Mouse (Mus musculus): ENCODE data around the gene Arhgap22. TPM values are rescaled to one million over a fixed set of nuclear protein-coding genes. Genes with fewer than 3 reads are reported as not detected.

The Arhgap22 gene
- polyA plus RNA-seq, 1 experiment from 2014 or later: 4.5 TPM

DNA sequence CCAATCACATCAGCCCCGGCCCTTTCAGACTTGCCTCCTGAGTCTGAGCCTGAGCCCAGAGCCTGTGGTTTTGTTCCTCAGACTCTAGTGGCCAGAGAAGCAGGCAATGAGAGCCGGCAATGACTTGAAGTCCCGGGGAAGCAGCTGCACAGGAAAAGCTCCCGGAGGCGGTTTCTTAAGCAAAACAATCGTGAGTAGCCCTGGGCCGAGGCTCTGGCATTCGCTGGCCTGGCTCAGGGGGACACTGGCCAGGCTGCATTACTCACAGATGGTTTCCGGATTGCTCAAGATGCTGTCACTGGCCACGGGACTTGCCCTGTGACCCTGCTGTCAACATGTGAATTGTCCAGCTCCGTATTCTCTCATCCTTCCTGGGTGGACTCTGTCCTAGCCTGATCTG is 33.8 kb downstream of the Arhgap22 start:
- Histone ChIP-seq H3K9me3 (replicated peaks; ENCODE audit: control insufficient read depth, low read length) (no peaks in the 10 kb centered on the region), H3K27ac (ENCODE audit: low read depth, low read length) (no peak overlapping the region), H3K36me3 (ENCODE audit: control insufficient read depth, insufficient read depth, low read length) (no peaks in the 10 kb centered on the region), H3K4me1 (ENCODE audit: control insufficient read depth, insufficient read depth, low read length) (peaks cover 8% of the 10 kb centered on the region), H3K4me2 (no peak overlapping the region), H3K27me3 (ENCODE audit: control insufficient read depth, insufficient read depth, low read length) (peaks cover 22% of the 10 kb centered on the region), H3K4me3 (ENCODE audit: low read depth, low read length) (no peak overlapping the region), H3K9ac (ENCODE audit: low read depth, low read length) (0 out of 2 replicates have a peak overlapping the region, but pooled peaks have one; percentile 5)
- WGBS (ENCODE audit: insufficient replicate concordance): 21% methylated on average over 11 of the region's 11 CpGs
- no peak for ATAC-seq (replicated peaks; ENCODE audit: insufficient number of reproducible peaks, low FRiP score, low TSS enrichment)

DNA sequence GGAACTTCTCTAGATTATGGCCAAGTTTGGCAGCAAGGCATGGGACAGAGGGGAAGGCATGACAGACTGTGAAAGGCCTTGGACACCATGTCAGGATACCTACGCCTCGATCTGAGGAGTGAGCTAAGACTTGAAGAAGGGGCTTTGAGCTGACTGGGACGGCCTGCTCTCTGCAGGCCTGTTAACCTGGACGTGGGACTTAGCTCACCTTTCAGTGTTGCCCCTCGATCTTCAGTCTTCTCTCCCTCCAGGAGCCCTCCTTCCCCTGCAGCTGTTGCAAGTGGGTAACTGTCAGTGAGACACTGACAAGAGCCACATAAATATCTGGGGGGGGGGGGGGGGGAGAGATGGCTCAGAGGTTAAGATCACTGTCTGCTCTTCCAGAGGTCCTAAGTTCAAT is 34.9 kb downstream of the Arhgap22 start:
- Histone ChIP-seq H3K27ac (ENCODE audit: low read depth, low read length) (no peak overlapping the region), H3K36me3 (ENCODE audit: control insufficient read depth, insufficient read depth, low read length) (no peaks in the 10 kb centered on the region), H3K27me3 (ENCODE audit: control insufficient read depth, insufficient read depth, low read length) (peaks cover 22% of the 10 kb centered on the region), H3K4me2 (no peak overlapping the region), H3K4me1 (ENCODE audit: control insufficient read depth, insufficient read depth, low read length) (peaks cover 8% of the 10 kb centered on the region), H3K9ac (ENCODE audit: low read depth, low read length) (no peak overlapping the region), H3K9me3 (replicated peaks; ENCODE audit: control insufficient read depth, low read length) (no peaks in the 10 kb centered on the region), H3K4me3 (ENCODE audit: low read depth, low read length) (no peak overlapping the region)
- WGBS (ENCODE audit: insufficient replicate concordance): 65% methylated on average over 5 of the region's 5 CpGs
- ATAC-seq (replicated peaks; ENCODE audit: insufficient number of reproducible peaks, low FRiP score, low TSS enrichment): no peak

DNA sequence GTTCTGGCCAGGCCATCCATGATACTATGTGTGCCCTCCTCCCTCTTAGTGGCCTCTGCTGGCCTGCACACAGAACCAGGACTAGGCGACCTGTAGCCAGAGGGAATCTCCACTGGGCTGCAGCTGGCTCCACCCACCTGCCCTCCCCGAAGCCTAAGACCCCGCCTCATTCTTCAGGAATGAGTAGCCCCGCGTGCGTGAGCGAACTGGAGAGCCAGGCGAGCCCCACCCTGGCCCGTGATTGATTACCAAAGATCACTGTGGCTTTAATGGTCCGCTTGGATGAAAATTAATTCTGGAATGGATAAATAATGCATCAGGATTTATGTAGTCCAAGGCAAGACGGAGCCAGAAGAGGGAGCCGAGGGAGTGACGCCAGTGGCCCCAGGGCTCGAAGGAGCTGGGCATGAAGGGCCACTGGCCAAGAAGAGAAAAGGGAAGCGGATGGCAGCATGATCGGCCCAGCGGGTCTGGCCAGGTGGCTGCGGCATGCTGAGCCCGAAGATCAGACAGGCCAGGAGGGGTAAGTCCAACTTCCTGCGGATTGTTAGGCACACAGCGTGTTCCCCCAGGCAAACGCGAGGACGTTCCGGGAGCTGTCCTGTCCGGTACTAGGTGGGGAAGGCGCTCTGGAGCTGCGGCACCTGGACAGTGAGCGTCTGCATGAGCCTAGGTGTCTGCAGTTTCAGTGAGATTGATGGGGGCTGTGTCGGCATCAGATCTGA is 36.6 kb downstream of the Arhgap22 start:
- WGBS (ENCODE audit: insufficient replicate concordance): 2% methylated on average over 30 of the region's 30 CpGs
- Histone ChIP-seq H3K9ac (ENCODE audit: low read depth, low read length) (0 out of 2 replicates have a peak overlapping the region, but pooled peaks have one; percentile 43), H3K9me3 (replicated peaks; ENCODE audit: control insufficient read depth, low read length) (no peaks in the 10 kb centered on the region), H3K27ac (ENCODE audit: low read depth, low read length) (no peak overlapping the region), H3K36me3 (ENCODE audit: control insufficient read depth, insufficient read depth, low read length) (no peaks in the 10 kb centered on the region), H3K27me3 (ENCODE audit: control insufficient read depth, insufficient read depth, low read length) (peaks cover 22% of the 10 kb centered on the region), H3K4me1 (ENCODE audit: control insufficient read depth, insufficient read depth, low read length) (peaks cover 8% of the 10 kb centered on the region), H3K4me3 (ENCODE audit: low read depth, low read length) (peak overlapping the region; percentile 45), H3K4me2 (peak overlapping the region; percentile 92)
- ATAC-seq (replicated peaks; ENCODE audit: insufficient number of reproducible peaks, low FRiP score, low TSS enrichment): no peak

DNA sequence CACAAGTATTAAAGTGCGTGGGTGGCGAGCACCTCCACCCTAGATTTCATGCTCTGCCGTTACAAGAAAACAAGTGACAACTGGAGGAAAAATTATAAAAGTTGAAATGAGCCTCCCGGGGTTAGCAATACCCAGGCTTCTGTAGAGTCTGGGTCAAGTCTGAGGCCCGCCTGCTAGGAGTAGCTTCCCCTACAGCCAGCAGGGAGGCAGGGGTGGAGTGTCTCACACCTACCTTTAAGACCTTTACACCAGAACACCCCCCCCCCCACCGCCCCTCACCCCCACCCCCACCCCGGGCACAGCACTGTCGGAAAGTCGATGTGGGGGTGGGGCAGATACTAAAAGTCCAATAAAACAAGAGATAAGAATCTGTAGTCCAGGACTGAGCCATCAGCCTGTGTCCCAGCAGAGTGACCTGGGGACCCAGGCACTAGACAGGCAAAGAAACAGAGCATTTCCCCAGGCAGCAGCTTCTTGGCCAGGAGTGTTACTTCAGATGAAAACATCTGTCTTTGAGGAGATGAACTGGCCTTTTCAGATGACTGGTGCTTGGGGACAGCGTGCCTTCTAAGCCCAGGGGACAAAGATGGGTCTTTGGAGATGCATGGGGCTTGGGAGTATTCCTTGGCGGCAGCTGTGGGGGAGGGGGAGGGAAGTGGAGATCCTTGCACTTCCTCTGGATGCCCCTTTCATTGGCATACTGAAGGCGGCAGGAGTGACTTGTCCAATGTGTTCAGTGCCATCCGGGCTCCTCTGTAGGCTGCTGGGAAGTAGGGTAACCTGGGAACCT is 37.3 kb downstream of the Arhgap22 start:
- Histone ChIP-seq H3K36me3 (ENCODE audit: control insufficient read depth, insufficient read depth, low read length) (no peaks in the 10 kb centered on the region), H3K27ac (ENCODE audit: low read depth, low read length) (no peak overlapping the region), H3K9me3 (replicated peaks; ENCODE audit: control insufficient read depth, low read length) (no peaks in the 10 kb centered on the region), H3K9ac (ENCODE audit: low read depth, low read length) (no peak overlapping the region), H3K4me2 (peak overlapping the region; percentile 92), H3K27me3 (ENCODE audit: control insufficient read depth, insufficient read depth, low read length) (peaks cover 22% of the 10 kb centered on the region), H3K4me1 (ENCODE audit: control insufficient read depth, insufficient read depth, low read length) (peaks cover 8% of the 10 kb centered on the region), H3K4me3 (ENCODE audit: low read depth, low read length) (peak overlapping the region; percentile 45)
- WGBS (ENCODE audit: insufficient replicate concordance): 5% methylated on average over 13 of the region's 13 CpGs
- no peak for ATAC-seq (replicated peaks; ENCODE audit: insufficient number of reproducible peaks, low FRiP score, low TSS enrichment)

DNA sequence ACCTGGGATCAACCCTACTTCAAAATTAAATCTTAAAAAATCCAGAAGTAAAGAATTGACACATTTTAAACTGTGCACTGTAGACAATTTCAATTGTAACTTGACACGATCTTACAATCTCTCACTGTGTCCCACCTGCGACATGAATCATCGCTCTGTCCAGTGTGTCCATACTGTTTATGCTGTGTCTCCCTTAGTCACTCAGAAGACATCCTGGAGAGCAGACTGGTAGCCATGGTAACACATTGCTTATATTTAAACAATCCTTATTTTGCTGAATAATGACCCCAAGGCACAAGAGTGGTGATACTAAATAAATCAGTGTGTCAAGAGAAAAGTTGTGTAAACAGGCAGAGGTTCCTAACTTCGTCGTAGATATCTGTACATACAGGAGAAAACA is 44.4 kb downstream of the Arhgap22 start:
- Histone ChIP-seq H3K4me1 (ENCODE audit: control insufficient read depth, insufficient read depth, low read length) (no peaks in the 10 kb centered on the region), H3K4me2 (no peak overlapping the region), H3K27me3 (ENCODE audit: control insufficient read depth, insufficient read depth, low read length) (no peaks in the 10 kb centered on the region; the same call in 1 of the 2 replicates), H3K27ac (ENCODE audit: low read depth, low read length) (no peak overlapping the region), H3K9me3 (replicated peaks; ENCODE audit: control insufficient read depth, low read length) (no peaks in the 10 kb centered on the region), H3K9ac (ENCODE audit: low read depth, low read length) (no peak overlapping the region), H3K36me3 (ENCODE audit: control insufficient read depth, insufficient read depth, low read length) (no peaks in the 10 kb centered on the region), H3K4me3 (ENCODE audit: low read depth, low read length) (no peak overlapping the region)
- 77% methylated on average over 5 of the region's 5 CpGs for WGBS (ENCODE audit: insufficient replicate concordance)
- ATAC-seq (replicated peaks; ENCODE audit: insufficient number of reproducible peaks, low FRiP score, low TSS enrichment): no peak

DNA sequence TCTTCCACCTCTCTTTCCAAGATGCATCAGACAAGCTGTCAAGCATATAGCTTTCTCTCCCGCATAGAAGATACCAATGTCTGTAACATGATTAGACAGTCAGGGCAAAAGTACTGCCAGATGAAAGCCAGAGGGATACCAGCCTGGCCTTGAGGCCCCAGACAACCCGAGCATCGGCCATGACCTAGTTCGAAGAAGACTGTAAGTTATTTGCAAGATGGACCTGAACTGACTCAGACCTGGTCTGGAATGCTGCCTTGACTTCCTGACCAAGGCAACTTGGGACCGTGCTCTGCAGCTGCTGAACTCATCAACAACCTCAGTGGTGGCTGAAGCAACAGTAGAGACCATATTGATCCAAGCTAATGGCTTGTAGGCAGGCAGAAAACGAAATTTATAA is 46.3 kb downstream of the Arhgap22 start:
- no peaks in the 10 kb centered on the region for H3K27me3 ChIP-seq (ENCODE audit: control insufficient read depth, insufficient read depth, low read length)
- ATAC-seq (replicated peaks; ENCODE audit: insufficient number of reproducible peaks, low FRiP score, low TSS enrichment): no peak
- H3K36me3 ChIP-seq (ENCODE audit: control insufficient read depth, insufficient read depth, low read length): no peaks in the 10 kb centered on the region
- no peaks in the 10 kb centered on the region for H3K4me1 ChIP-seq (ENCODE audit: control insufficient read depth, insufficient read depth, low read length)
- no peaks in the 10 kb centered on the region for H3K9me3 ChIP-seq (replicated peaks; ENCODE audit: control insufficient read depth, low read length)
- H3K9ac ChIP-seq (ENCODE audit: low read depth, low read length): no peak overlapping the region
- no peak overlapping the region for H3K27ac ChIP-seq (ENCODE audit: low read depth, low read length)
- H3K4me3 ChIP-seq (ENCODE audit: low read depth, low read length): no peak overlapping the region
- no peak overlapping the region for H3K4me2 ChIP-seq
- 80% methylated on average over 6 of the region's 6 CpGs for WGBS (ENCODE audit: insufficient replicate concordance)

DNA sequence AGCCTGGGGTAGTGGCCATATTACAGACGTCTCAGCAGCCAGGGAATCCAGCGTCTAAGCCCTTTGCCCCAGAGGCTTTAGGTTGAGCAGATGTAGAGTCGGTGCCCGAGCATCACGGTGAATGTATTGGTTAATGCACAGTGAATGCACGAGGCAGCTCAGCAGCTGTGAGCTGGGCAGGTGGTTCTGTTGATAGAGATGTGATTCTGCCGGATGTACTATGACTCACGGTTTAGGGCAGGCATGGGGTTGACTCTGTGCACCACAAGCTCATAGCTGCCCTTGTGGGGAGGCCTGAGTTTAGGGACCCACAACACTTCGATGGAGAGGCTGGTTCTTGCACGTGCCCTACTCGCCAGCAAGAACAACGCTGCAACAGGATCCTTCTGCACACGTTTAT is 51.0 kb downstream of the Arhgap22 start:
- Histone ChIP-seq H3K4me3 (ENCODE audit: low read depth, low read length) (no peak overlapping the region), H3K4me2 (no peak overlapping the region), H3K36me3 (ENCODE audit: control insufficient read depth, insufficient read depth, low read length) (no peaks in the 10 kb centered on the region), H3K27ac (ENCODE audit: low read depth, low read length) (no peak overlapping the region), H3K27me3 (ENCODE audit: control insufficient read depth, insufficient read depth, low read length) (no peaks in the 10 kb centered on the region), H3K9ac (ENCODE audit: low read depth, low read length) (no peak overlapping the region), H3K9me3 (replicated peaks; ENCODE audit: control insufficient read depth, low read length) (no peaks in the 10 kb centered on the region), H3K4me1 (ENCODE audit: control insufficient read depth, insufficient read depth, low read length) (no peaks in the 10 kb centered on the region)
- no peak for ATAC-seq (replicated peaks; ENCODE audit: insufficient number of reproducible peaks, low FRiP score, low TSS enrichment)
- 84% methylated on average over 13 of the region's 13 CpGs for WGBS (ENCODE audit: insufficient replicate concordance)

DNA sequence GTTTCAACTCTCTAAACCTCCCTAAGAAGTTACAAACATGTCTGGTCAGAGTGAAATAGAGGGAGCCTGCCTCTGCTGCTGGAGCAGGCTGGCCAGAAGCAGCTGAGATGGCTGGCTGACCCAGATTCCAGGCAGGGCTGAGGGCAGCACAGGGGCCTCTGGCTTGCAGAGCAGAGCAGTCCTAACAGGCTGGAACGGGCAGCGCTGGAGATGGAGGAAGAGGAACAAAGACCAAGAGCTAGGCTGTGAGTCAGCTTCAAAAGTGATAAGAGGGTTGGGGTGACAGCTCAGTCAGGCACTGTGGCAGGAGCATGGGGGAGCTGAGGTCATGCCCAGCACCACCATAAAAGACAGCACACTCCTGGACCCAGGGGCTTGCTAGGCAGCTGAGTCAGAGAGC is 62.4 kb downstream of the Arhgap22 start:
- no peak for ATAC-seq (replicated peaks; ENCODE audit: insufficient number of reproducible peaks, low FRiP score, low TSS enrichment)
- Histone ChIP-seq H3K4me3 (ENCODE audit: low read depth, low read length) (no peak overlapping the region), H3K4me2 (no peak overlapping the region), H3K36me3 (ENCODE audit: control insufficient read depth, insufficient read depth, low read length) (no peaks in the 10 kb centered on the region), H3K27ac (ENCODE audit: low read depth, low read length) (no peak overlapping the region), H3K4me1 (ENCODE audit: control insufficient read depth, insufficient read depth, low read length) (peaks cover 11% of the 10 kb centered on the region), H3K9me3 (replicated peaks; ENCODE audit: control insufficient read depth, low read length) (no peaks in the 10 kb centered on the region), H3K27me3 (ENCODE audit: control insufficient read depth, insufficient read depth, low read length) (no peaks in the 10 kb centered on the region), H3K9ac (ENCODE audit: low read depth, low read length) (no peak overlapping the region)
- WGBS (ENCODE audit: insufficient replicate concordance): 24% methylated on average over 2 of the region's 2 CpGs
